Mouse (Mus musculus) heart, adult 11 months (tissue): ENCODE results near the gene Nup205.

Experiments used
- DNase-seq: peaks from one replicate; pipeline ENCODE4 v3.0.0; 2022

Gene Nup205

DNA sequence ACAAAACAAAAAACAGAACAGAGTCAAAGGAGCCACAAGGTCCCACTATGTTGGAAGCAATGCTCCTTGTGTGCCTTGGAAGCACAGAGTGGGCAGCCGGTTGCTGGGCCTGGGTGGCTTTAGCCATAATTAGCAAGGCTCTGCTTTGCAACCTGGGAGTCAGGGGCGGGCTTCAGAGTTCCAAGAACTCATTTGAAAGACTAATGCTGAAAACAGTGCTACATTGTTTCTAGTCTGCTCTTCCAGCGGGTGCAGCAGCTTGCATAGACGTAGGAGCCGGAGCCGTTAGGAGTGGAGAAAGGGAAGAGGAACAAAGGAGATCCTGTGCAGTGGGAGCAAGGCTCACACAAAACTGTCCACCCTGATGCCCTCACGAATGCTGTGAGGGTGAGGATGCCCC is 111.7 kb downstream of the Nup205 start:
- DNase-seq = no peak

GRCm38 (mm10) chr6:35289676-35290075 is 112.5 kb downstream of the Nup205 start:
- DNase-seq = no peak

GRCm38 (mm10) chr6:35294964-35295363 is 117.7 kb downstream of the Nup205 start:
- DNase-seq = no peak

DNA sequence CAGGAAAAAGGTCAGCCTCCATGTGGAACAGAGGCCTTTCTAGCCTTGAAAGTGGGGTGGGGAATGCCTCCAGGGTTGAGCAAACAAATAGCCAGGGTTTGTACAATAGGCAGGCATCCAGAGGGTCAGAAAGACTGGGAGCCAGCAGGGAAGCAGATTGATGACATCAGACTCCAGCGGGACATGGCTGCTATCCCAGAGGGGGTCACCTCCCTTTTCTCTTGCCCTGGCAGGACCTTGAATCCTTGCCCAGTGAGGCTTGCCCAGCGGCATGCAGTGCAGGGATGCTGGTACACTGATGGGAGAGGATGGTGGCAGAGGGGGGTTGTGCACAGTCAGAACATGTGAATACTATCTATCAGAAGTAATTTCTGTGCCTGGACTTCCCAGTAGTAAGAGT is 119.8 kb downstream of the Nup205 start:
- DNase-seq = peak; percentile 98
